Mouse (Mus musculus) kidney, adult 2 months (tissue): Measurements from ENCODE around the gene Calr.
A peak's percentile ranks its signal among the peaks of the same experiment; 100 is the strongest.

Source experiments
- CTCF ChIP-seq: fragments of 200-500 bp; conservative IDR thresholded peaks from 2 replicates; pipeline ENCODE4 v1.5.1; 2011; ENCODE audit warnings: low read depth, mild to moderate bottlenecking, control low read depth, low read length, moderate library complexity, mixed read lengths; ENCODE audit not compliant: insufficient read depth, insufficient read length
- POLR2A ChIP-seq: fragments of 200-500 bp; IDR thresholded peaks from one replicate; pipeline ENCODE4 v1.6.1; 2011; ENCODE audit warnings: low read depth, low read length, control low read depth

GRCm38 (mm10) chr8:84823653-84824052, 23.1 kb downstream of the Calr start:
- TF ChIP-seq POLR2A, result no peak
- peak; percentile 91 for TF ChIP-seq CTCF
